Mouse (Mus musculus) olfactory bulb, adult 2 months (tissue): Measurements from ENCODE around the gene Klk1.

Source experiments
- CTCF ChIP-seq: fragments of 200-500 bp; IDR thresholded peaks from 2 replicates; pipeline ENCODE4 v1.5.1; 2012; ENCODE audit warnings: low read depth, mild to moderate bottlenecking, low read length, moderate library complexity; ENCODE audit not compliant: insufficient read depth
- POLR2A ChIP-seq: fragments of 200-500 bp; IDR thresholded peaks from 2 replicates; pipeline ENCODE4 v1.6.1; 2012; ENCODE audit warnings: mild to moderate bottlenecking, low read depth, low read length, moderate library complexity; ENCODE audit not compliant: insufficient read depth

DNA sequence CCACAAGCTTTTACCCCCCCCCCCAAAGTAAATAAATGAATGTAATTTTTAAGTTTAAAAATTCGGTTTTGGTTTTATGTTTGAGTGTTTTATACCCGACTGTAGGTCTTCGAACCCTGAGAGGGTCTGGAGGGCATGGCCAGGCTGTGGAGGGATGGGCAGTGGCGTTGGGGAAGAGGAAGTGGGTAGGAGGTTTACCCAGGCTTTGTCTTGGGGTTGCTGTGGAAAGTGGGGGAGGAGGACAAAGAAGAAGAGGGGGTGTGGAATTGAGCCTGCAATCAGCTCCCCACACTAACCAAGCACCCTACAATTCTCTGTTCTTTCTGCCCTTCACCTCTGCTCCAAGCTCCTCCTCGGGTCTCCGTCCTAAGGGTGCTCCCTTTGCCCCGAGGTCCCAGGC, 47.4 kb downstream of the Klk1 start:
- TF ChIP-seq POLR2A (no peak), CTCF (no peak)
